Mouse (Mus musculus) intestine, embryonic 14.5 days (tissue): ENCODE data around the gene Gm49354. TPM values are rescaled to one million over a fixed set of nuclear protein-coding genes. Genes with fewer than 3 reads are reported as not detected.

Experiments
- ATAC-seq: fragments of 200-750 bp; cut with Nextera tagmentation; replicated peaks from 2 replicates; pipeline ENCODE4 v1.8.0; 2017; ENCODE audit warnings: low read depth, moderate number of reproducible peaks, moderate TSS enrichment, moderate library complexity; ENCODE audit not compliant: low FRiP score, low TSS enrichment
- DNase-seq: peaks from one replicate; pipeline ENCODE4 v3.0.0-alpha.2; 2018; ENCODE audit warnings: low spot score
- H3K27ac ChIP-seq: fragments of 300-500 bp; sonication (generic); 2 replicates; pipeline ENCODE4 v1.5.1; 2014; ENCODE audit warnings: low read depth, mild to moderate bottlenecking, control low read depth
- H3K27me3 ChIP-seq: fragments of 300-500 bp; sonication (generic); replicated peaks from 2 replicates; pipeline ENCODE4 v1.6.1; 2014; ENCODE audit warnings: low read length, control low read depth; ENCODE audit not compliant: control insufficient read depth, insufficient read depth
- H3K36me3 ChIP-seq: fragments of 300-500 bp; sonication (generic); 2 replicates; pipeline ENCODE4 v1.6.1; 2014; ENCODE audit warnings: low read length, control low read depth; ENCODE audit not compliant: control insufficient read depth, insufficient read depth
- H3K4me1 ChIP-seq: fragments of 300-500 bp; sonication (generic); replicated peaks from 2 replicates; pipeline ENCODE4 v1.6.1; 2014; ENCODE audit warnings: low read length, control low read depth, mixed read lengths; ENCODE audit not compliant: control insufficient read depth, insufficient read depth
- H3K4me2 ChIP-seq: fragments of 300-500 bp; sonication (generic); 2 replicates; pipeline ENCODE4 v1.6.1; 2014; ENCODE audit warnings: low read length
- H3K4me3 ChIP-seq: fragments of 300-500 bp; sonication (generic); 2 replicates; pipeline ENCODE4 v1.5.1; 2014; ENCODE audit warnings: low read depth, low read length, control low read depth, mixed read lengths
- H3K9ac ChIP-seq: fragments of 300-500 bp; sonication (generic); 2 replicates; pipeline ENCODE4 v1.6.1; 2014; ENCODE audit warnings: mild to moderate bottlenecking, low read length
- H3K9me3 ChIP-seq: fragments of 300-500 bp; sonication (generic); 2 replicates; pipeline ENCODE4 v1.6.1; 2016; ENCODE audit warnings: low read length, control low read depth; ENCODE audit not compliant: control insufficient read depth
- WGBS: fragments of 180-500 bp; shearing (Covaris S2); extraction: QIAGEN DNeasy Blood & Tissue Kit; methylation state at CpG from one replicate; pipeline ENCODE4 v1.1.7; 2014; 5-methylcytosine and 5-hydroxymethylcytosine counted together
- polyA plus RNA-seq: library from polyadenylated mRNA; unstranded; fragments of >200 nt; fragmentation: Nextera tagmentation; extraction: Ambion mirVana; gene quantifications from 2 replicates; pipeline ENCODE4 v1.2.1, GENCODE M21; 2014

The Gm49354 gene
- polyA plus RNA-seq, 1 experiment from 2014 or later = not detected

- Histone ChIP-seq H3K4me3 (no peak overlapping the region), H3K27me3 (no peaks in the 10 kb centered on the region), H3K36me3 (peaks cover 42% of the 10 kb centered on the region), H3K4me1 (peaks cover 36% of the 10 kb centered on the region), H3K27ac (peak overlapping the region; percentile 92), H3K9me3 (no peaks in the 10 kb centered on the region), H3K9ac (no peak overlapping the region), H3K4me2 (peak overlapping the region; percentile 55)
- ATAC-seq = no peak
- 33% methylated on average over 9 of the region's 9 CpGs for WGBS
- DNase-seq = peak; percentile 71
These were observed 10.8 kb downstream of the Gm49354 start for GRCm38 (mm10) chr13:59771257-59771656.

- no peaks in the 10 kb centered on the region for H3K9me3 ChIP-seq
- peak overlapping the region; percentile 92 for H3K27ac ChIP-seq
- no peak for ATAC-seq
- peaks cover 40% of the 10 kb centered on the region for H3K4me1 ChIP-seq
- H3K36me3 ChIP-seq = peaks cover 38% of the 10 kb centered on the region
- WGBS = 62% methylated on average over 9 of the region's 9 CpGs
- peak; percentile 56 for DNase-seq
- H3K9ac ChIP-seq = no peak overlapping the region
- no peaks in the 10 kb centered on the region for H3K27me3 ChIP-seq
- peak overlapping the region; percentile 84 for H3K4me3 ChIP-seq
- peak overlapping the region; percentile 55 for H3K4me2 ChIP-seq
These were observed 11.2 kb downstream of the Gm49354 start for GRCm38 (mm10) chr13:59770847-59771246.

- peak; percentile 86 for ATAC-seq
These were observed 11.9 kb downstream of the Gm49354 start for GRCm38 (mm10) chr13:59770164-59770562.

GRCm38 (mm10) chr13:59769296-59770163, 12.5 kb downstream of the Gm49354 start, which contains the start of gene Isca1:
Isca1 (minus strand) TSS chr13:59769810.
- peak within 1 kb of the TSS; percentile 81 for H3K9ac ChIP-seq
- ATAC-seq (peak; percentile 98), DNase-seq (peak; percentile 99)
- no peaks in the 10 kb centered on the region for H3K27me3 ChIP-seq
- H3K9me3 ChIP-seq = no peaks in the 10 kb centered on the region
- H3K4me1 ChIP-seq = peaks cover 42% of the 10 kb centered on the region
- H3K36me3 ChIP-seq = peaks cover 25% of the 10 kb centered on the region
- H3K4me2 ChIP-seq = peak within 1 kb of the TSS; percentile 55
- H3K4me3 ChIP-seq = peak within 1 kb of the TSS; percentile 84
- 0% methylated on average over 90 of the region's 91 CpGs for WGBS
- peak within 1 kb of the TSS; percentile 92 for H3K27ac ChIP-seq

More at GRCm38 (mm10) chr13:59770164-59770562, 11.9 kb downstream of the Gm49354 start:
- H3K9ac ChIP-seq = peak overlapping the region; percentile 81
- peak overlapping the region; percentile 84 for H3K4me3 ChIP-seq
- H3K27me3 ChIP-seq = no peaks in the 10 kb centered on the region
- no peaks in the 10 kb centered on the region for H3K9me3 ChIP-seq
- H3K36me3 ChIP-seq = peaks cover 31% of the 10 kb centered on the region
- peak overlapping the region; percentile 55 for H3K4me2 ChIP-seq
- peaks cover 42% of the 10 kb centered on the region for H3K4me1 ChIP-seq
- peak; percentile 89 for DNase-seq
- peak overlapping the region; percentile 92 for H3K27ac ChIP-seq
- under 1% methylated on average over 28 of the region's 28 CpGs for WGBS

GRCm38 (mm10) chr13:59768531-59768930, 13.5 kb downstream of the Gm49354 start:
- H3K36me3 ChIP-seq = peaks cover 20% of the 10 kb centered on the region
- H3K9me3 ChIP-seq = no peaks in the 10 kb centered on the region
- ATAC-seq (no peak), DNase-seq (no peak)
- H3K4me3 ChIP-seq = peak overlapping the region; percentile 84
- H3K27ac ChIP-seq = no peak overlapping the region
- 37% methylated on average over 13 of the region's 13 CpGs for WGBS
- peaks cover 42% of the 10 kb centered on the region for H3K4me1 ChIP-seq
- peak overlapping the region; percentile 55 for H3K4me2 ChIP-seq
- H3K9ac ChIP-seq = peak overlapping the region; percentile 81; the same call in 1 of the 2 replicates
- H3K27me3 ChIP-seq = no peaks in the 10 kb centered on the region

- H3K9me3 ChIP-seq = no peaks in the 10 kb centered on the region
- DNase-seq (no peak), ATAC-seq (no peak)
- 55% methylated on average over 11 of the region's 11 CpGs for whole genome bisulfite sequencing
- H3K4me1 ChIP-seq = peaks cover 42% of the 10 kb centered on the region
- H3K27ac ChIP-seq = no peak overlapping the region
- no peak overlapping the region for H3K4me3 ChIP-seq
- no peak overlapping the region for H3K9ac ChIP-seq
- peaks cover 14% of the 10 kb centered on the region for H3K36me3 ChIP-seq
- peak overlapping the region; percentile 55 for H3K4me2 ChIP-seq
- no peaks in the 10 kb centered on the region for H3K27me3 ChIP-seq
These were observed 15.1 kb downstream of the Gm49354 start for GRCm38 (mm10) chr13:59766786-59767515.

- Histone ChIP-seq H3K4me3 (no peak overlapping the region), H3K27me3 (no peaks in the 10 kb centered on the region), H3K4me2 (no peak overlapping the region), H3K9ac (no peak overlapping the region), H3K36me3 (peaks cover 46% of the 10 kb centered on the region), H3K9me3 (no peaks in the 10 kb centered on the region), H3K27ac (no peak overlapping the region), H3K4me1 (peaks cover 20% of the 10 kb centered on the region)
- no peak for ATAC-seq
- WGBS = 92% methylated on average over 7 of the region's 7 CpGs
- no peak for DNase-seq
These were observed 19.3 kb downstream of the Gm49354 start for GRCm38 (mm10) chr13:59762791-59763190.

- DNase-seq (no peak), ATAC-seq (no peak)
- Histone ChIP-seq H3K27ac (no peak overlapping the region), H3K4me2 (no peak overlapping the region), H3K36me3 (peaks cover 56% of the 10 kb centered on the region), H3K27me3 (no peaks in the 10 kb centered on the region), H3K9me3 (no peaks in the 10 kb centered on the region), H3K9ac (no peak overlapping the region), H3K4me1 (no peaks in the 10 kb centered on the region), H3K4me3 (no peak overlapping the region)
- 94% methylated on average over 7 of the region's 7 CpGs for WGBS
These were observed 25.1 kb downstream of the Gm49354 start for GRCm38 (mm10) chr13:59756906-59757305.
